26 mouse cellular contexts compared by ENCODE assay signal in the genomic region with DNA sequence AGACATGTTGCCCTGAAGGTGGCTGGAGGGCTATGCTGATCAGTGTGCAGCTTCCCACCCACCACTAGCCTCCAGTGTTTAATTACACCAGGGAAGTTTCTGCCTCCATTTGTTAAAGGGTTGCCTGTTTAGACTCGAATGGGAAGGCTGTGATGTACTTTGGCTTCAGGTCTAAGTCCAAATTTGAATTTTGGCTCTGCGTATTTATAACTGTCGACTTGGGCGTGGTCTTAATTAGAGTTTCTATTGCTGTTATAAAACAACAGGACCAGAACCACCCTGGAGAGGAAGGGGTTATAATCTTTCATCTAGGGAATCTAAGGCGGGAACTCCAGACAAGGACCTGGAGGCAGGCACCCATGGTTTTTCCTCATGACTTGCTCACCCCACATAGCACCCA.
DNase-seq lines count a peak whose midpoint lies in the region; ATAC-seq and TF ChIP-seq lines count a peak whose summit lies in the region.
"Had no signal": no experiment of that assay in that cellular context is flagged by ENCODE, and none has a peak within 500 bp of the region (broad histone marks: within the 10 kb centered on the region; RNA-seq: fewer than 3 reads in every experiment).

No protein-coding gene starts in this region.

- intact Hi-C loops in heart, postnatal 25 days (cut with DNase I): no loop called here

- no peak overlapping the region for H3K9ac ChIP-seq in heart, embryonic 13.5 days
- H3K9ac ChIP-seq in kidney, embryonic 15.5 days: no peak overlapping the region
- no peak overlapping the region for H3K9ac ChIP-seq in intestine, embryonic 15.5 days
- H3K9ac ChIP-seq: embryonic facial prominence, embryonic 12.5 days; hindbrain, embryonic 12.5 days; limb, embryonic 13.5 days; liver, embryonic 13.5 days; lung, embryonic 14.5 days; stomach, embryonic 15.5 days had no signal

- H3K36me3 ChIP-seq in heart, embryonic 13.5 days: no peaks in the 10 kb centered on the region
- H3K36me3 ChIP-seq in kidney, embryonic 15.5 days: no peaks in the 10 kb centered on the region
- no peaks in the 10 kb centered on the region for H3K36me3 ChIP-seq in intestine, embryonic 15.5 days
- H3K36me3 ChIP-seq: embryonic facial prominence, embryonic 12.5 days; hindbrain, embryonic 12.5 days; limb, embryonic 13.5 days; liver, embryonic 13.5 days; stomach, embryonic 15.5 days had no signal

- no peak for DNase-seq in heart, postnatal 25 days (ENCODE audit: low spot score)
- DNase-seq in kidney, postnatal 14 days: no peak
- DNase-seq in large intestine, adult 2 months (ENCODE audit: low read depth, low spot score): peak; percentile 89
- DNase-seq in lung, adult 2 months: no peak
- DNase-seq: adrenal gland, postnatal 14 days; cerebellum, adult 11 months; cerebellum, adult 9-10 months; cerebellum, postnatal 36 days; embryo, embryonic 11 days; gastrocnemius, postnatal 14 days; heart, postnatal 14 days; kidney, postnatal 25 days; liver, embryonic 13.5 days; lung, embryonic 14.5 days; lung, postnatal 14 days; midbrain, embryonic 14.5 days; right cerebral cortex, postnatal 14 days had no signal

- TF ChIP-seq CTCF in lung, adult 2 months (IDR thresholded peaks at IDR 0.05; ENCODE audit: insufficient read depth, low read length): no peak

- no peak for TF ChIP-seq POLR2A in lung, adult 2 months (IDR thresholded peaks at IDR 0.05; ENCODE audit: borderline replicate concordance, extremely low read depth, low read depth, low read length)

- no peaks in the 10 kb centered on the region for H3K27me3 ChIP-seq in heart, embryonic 13.5 days (replicated peaks)
- H3K27me3 ChIP-seq in kidney, embryonic 15.5 days: no peaks in the 10 kb centered on the region
- H3K27me3 ChIP-seq in intestine, embryonic 15.5 days (replicated peaks): no peaks in the 10 kb centered on the region
- H3K27me3 ChIP-seq: embryonic facial prominence, embryonic 12.5 days; hindbrain, embryonic 12.5 days; limb, embryonic 13.5 days; liver, embryonic 13.5 days; stomach, embryonic 15.5 days had no signal

- peak overlapping the region; percentile 84 for H3K27ac ChIP-seq in heart, embryonic 13.5 days (replicated peaks)
- peak overlapping the region; percentile 52 for H3K27ac ChIP-seq in kidney, embryonic 15.5 days
- H3K27ac ChIP-seq in intestine, embryonic 15.5 days: peak overlapping the region; percentile 56; the same call in 1 of the 2 replicates
- H3K27ac ChIP-seq: embryonic facial prominence, embryonic 12.5 days; hindbrain, embryonic 12.5 days; limb, embryonic 13.5 days; liver, embryonic 13.5 days had no signal

- no peak overlapping the region for H3K4me2 ChIP-seq in heart, embryonic 13.5 days
- H3K4me2 ChIP-seq in kidney, embryonic 15.5 days: no peak overlapping the region
- H3K4me2 ChIP-seq in intestine, embryonic 15.5 days (replicated peaks): no peak overlapping the region
- H3K4me2 ChIP-seq: embryonic facial prominence, embryonic 12.5 days; hindbrain, embryonic 12.5 days; limb, embryonic 13.5 days; liver, embryonic 13.5 days; lung, embryonic 14.5 days; stomach, embryonic 15.5 days had no signal

- WGBS in heart, embryonic 13.5 days: 85% methylated on average over 5 of the region's 5 CpGs
- 67% methylated on average over 5 of the region's 5 CpGs for WGBS in kidney, embryonic 15.5 days
- WGBS in intestine, embryonic 15.5 days: 71% methylated on average over 5 of the region's 5 CpGs
- 24% methylated on average over 5 of the region's 5 CpGs for WGBS in large intestine, adult 2 months
- 56% methylated on average over 5 of the region's 5 CpGs for WGBS in lung, adult 2 months

- no peak for ATAC-seq in heart, embryonic 13.5 days (ENCODE audit: extremely low read depth, insufficient number of reproducible peaks, low FRiP score, low TSS enrichment)
- no peak for ATAC-seq in kidney, embryonic 15.5 days (replicated peaks; ENCODE audit: low FRiP score)
- ATAC-seq in intestine, embryonic 15.5 days: peak; percentile 5; the same call in 1 of the 2 replicates
- ATAC-seq: CD4-positive, CD25-positive, alpha-beta regulatory T cell, adult 4 months; forebrain, embryonic 14.5 days had no signal

- H3K9me3 ChIP-seq in heart, embryonic 13.5 days: no peaks in the 10 kb centered on the region
- no peaks in the 10 kb centered on the region for H3K9me3 ChIP-seq in kidney, embryonic 15.5 days (replicated peaks)
- no peaks in the 10 kb centered on the region for H3K9me3 ChIP-seq in intestine, embryonic 15.5 days
- H3K9me3 ChIP-seq: embryonic facial prominence, embryonic 12.5 days; hindbrain, embryonic 12.5 days; limb, embryonic 13.5 days; liver, embryonic 13.5 days; stomach, embryonic 15.5 days had no signal

- H3K4me3 ChIP-seq in heart, embryonic 13.5 days: no peak overlapping the region
- H3K4me3 ChIP-seq in kidney, embryonic 15.5 days (replicated peaks): no peak overlapping the region
- H3K4me3 ChIP-seq in intestine, embryonic 15.5 days (replicated peaks): no peak overlapping the region
- no peak overlapping the region for H3K4me3 ChIP-seq in lung, adult 2 months (replicated peaks; ENCODE audit: extremely low read depth, low read depth, low read length)
- H3K4me3 ChIP-seq: embryonic facial prominence, embryonic 12.5 days; hindbrain, embryonic 12.5 days; limb, embryonic 13.5 days; liver, embryonic 13.5 days; stomach, embryonic 15.5 days had no signal

- H3K4me1 ChIP-seq in heart, embryonic 13.5 days: peaks cover 35% of the 10 kb centered on the region
- H3K4me1 ChIP-seq in kidney, embryonic 15.5 days: peaks cover 38% of the 10 kb centered on the region
- peaks cover 19% of the 10 kb centered on the region for H3K4me1 ChIP-seq in intestine, embryonic 15.5 days (replicated peaks)
- peaks cover 22% of the 10 kb centered on the region for H3K4me1 ChIP-seq in lung, adult 2 months (ENCODE audit: control insufficient read depth, insufficient read depth, low read length)
